Mouse (Mus musculus) CH12.LX (cell line): ENCODE data around the gene Clint1.

ENCODE experiments used
- CTCF ChIP-seq, 2 experiments: IDR thresholded peaks in 1 of 2; conservative IDR thresholded peaks in 1 of 2; 2 replicates each; pipeline ENCODE4 v1.5.1; 2011 to 2012; ENCODE audit warnings: low read depth in 2 of 2, low read length in 2 of 2, improper control_type of control experiment in 1 of 2, inconsistent platforms in 1 of 2, mild to moderate bottlenecking in 1 of 2, moderate library complexity in 1 of 2
- EP300 ChIP-seq: IDR thresholded peaks from 2 replicates; pipeline ENCODE4 v1.6.1; 2011; ENCODE audit warnings: low read length, improper control_type of control experiment
- ETS1 ChIP-seq: conservative IDR thresholded peaks from 2 replicates; pipeline ENCODE4 v1.6.1; 2012; ENCODE audit warnings: low read depth, mild to moderate bottlenecking, inconsistent platforms, low read length, improper control_type of control experiment, moderate library complexity
- HCFC1 ChIP-seq: IDR thresholded peaks from 2 replicates; pipeline ENCODE4 v1.6.1; 2012; ENCODE audit warnings: low read depth, mild to moderate bottlenecking, inconsistent platforms, low read length, improper control_type of control experiment
- JUND ChIP-seq: conservative IDR thresholded peaks from 2 replicates; pipeline ENCODE4 v1.6.1; 2011; ENCODE audit warnings: low read depth, low read length, improper control_type of control experiment
- MAX ChIP-seq: IDR thresholded peaks from 2 replicates; pipeline ENCODE4 v1.6.1; 2011; ENCODE audit warnings: low read length, improper control_type of control experiment
- POLR2A ChIP-seq: IDR thresholded peaks from 2 replicates; pipeline ENCODE4 v1.6.1; 2011; ENCODE audit warnings: low read depth, mild to moderate bottlenecking, improper control_type of control experiment, low read length
- RAD21 ChIP-seq: IDR thresholded peaks from 2 replicates; pipeline ENCODE4 v1.6.1; 2011; ENCODE audit warnings: low read depth, mild to moderate bottlenecking, low read length, improper control_type of control experiment, moderate library complexity
- SMC3 ChIP-seq: IDR thresholded peaks from 2 replicates; pipeline ENCODE4 v1.6.1; 2011; ENCODE audit warnings: low read depth, low read length, improper control_type of control experiment

- TF ChIP-seq SMC3, result no peak
- TF ChIP-seq RAD21, result no peak
- TF ChIP-seq JUND, result no peak
- no peak for TF ChIP-seq ETS1
- TF ChIP-seq HCFC1, result no peak
- no peak for TF ChIP-seq POLR2A
- no peak for TF ChIP-seq CTCF (conservative IDR thresholded peaks at IDR 0.05 in 1 of 2, IDR thresholded peaks at IDR 0.05 in 1 of 2; ENCODE audit: low read depth in 2 of 2, low read length in 2 of 2)
- TF ChIP-seq EP300, result no peak
- TF ChIP-seq MAX, result no peak
Observed at GRCm38 (mm10) chr11:45865861-45866260, 14.0 kb downstream of the Clint1 start.
